Mouse (Mus musculus) A20 (cell line): ENCODE results near the gene Gm1553.

Experiments used
- DNase-seq: peaks from one replicate; pipeline ENCODE4 v3.0.0-alpha.2; 2011; ENCODE audit warnings: low read depth, low spot score

The Gm1553 gene

GRCm38 (mm10) chr10:82492518-82492917 is at the start of gene Gm1553:
TSS of gene Gm1553 (minus strand) at chr10:82492618.
- DNase-seq: no peak
